Mouse (Mus musculus): ENCODE results near the gene Klhdc7b. TPM values are rescaled to one million over a fixed set of nuclear protein-coding genes. Genes with fewer than 3 reads are reported as not detected.
A peak's percentile ranks its signal among the peaks of the same experiment; 100 is the strongest.

The Klhdc7b gene
- polyA plus RNA-seq, 1 experiment from 2014 or later, result not detected

DNA sequence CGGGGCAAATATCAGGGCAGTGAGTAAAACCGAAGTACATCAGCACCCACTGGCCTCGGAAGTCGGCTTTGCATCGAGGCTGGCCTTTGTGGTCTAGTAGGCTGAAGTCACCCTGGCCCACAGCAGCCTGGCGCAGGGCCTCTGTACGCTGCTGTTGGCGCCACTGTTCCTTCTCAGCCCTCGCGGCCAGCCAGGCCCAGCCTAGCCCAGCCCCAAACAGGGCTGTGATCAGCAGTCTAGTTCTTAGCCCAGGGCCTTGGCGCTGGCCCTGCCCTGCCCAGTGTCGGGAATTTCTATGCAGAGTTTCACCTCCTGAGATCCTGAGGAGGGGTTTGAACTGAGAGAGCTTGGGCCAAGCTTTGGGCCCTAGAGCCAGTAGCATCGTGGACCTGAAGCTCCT lies 12.6 kb upstream of the Klhdc7b start:
- peaks cover 4% of the 10 kb centered on the region; the same call in 1 of the 2 replicates for H3K4me1 ChIP-seq (replicated peaks; ENCODE audit: control insufficient read depth, insufficient read depth, low read length)
- H3K27me3 ChIP-seq (ENCODE audit: control insufficient read depth, insufficient read depth, low read length), result peaks cover 6% of the 10 kb centered on the region
- no peak for DNase-seq (ENCODE audit: low spot score)
- no peak overlapping the region for H3K9ac ChIP-seq (ENCODE audit: low read depth, low read length)
- H3K4me3 ChIP-seq (ENCODE audit: low read depth, low read length), result no peak overlapping the region
- WGBS, result 94% methylated on average over 13 of the region's 13 CpGs
- H3K27ac ChIP-seq (ENCODE audit: low read depth, low read length), result no peak overlapping the region
- no peak overlapping the region for H3K4me2 ChIP-seq (replicated peaks; ENCODE audit: low read depth, low read length)
- no peaks in the 10 kb centered on the region for H3K9me3 ChIP-seq (ENCODE audit: control insufficient read depth, low read length)
- H3K36me3 ChIP-seq (ENCODE audit: control insufficient read depth, insufficient read depth, low read length), result peaks cover 15% of the 10 kb centered on the region; the same call in 1 of the 2 replicates
- no peak for ATAC-seq (ENCODE audit: low FRiP score)

- H3K27me3 ChIP-seq (ENCODE audit: control insufficient read depth, insufficient read depth, low read length), result peaks cover 10% of the 10 kb centered on the region
- H3K4me2 ChIP-seq (replicated peaks; ENCODE audit: low read depth, low read length), result no peak overlapping the region; the same call in 1 of the 2 replicates
- WGBS, result 86% methylated on average over 7 of the region's 7 CpGs
- no peak overlapping the region for H3K27ac ChIP-seq (ENCODE audit: low read depth, low read length)
- peaks cover 15% of the 10 kb centered on the region; the same call in 1 of the 2 replicates for H3K36me3 ChIP-seq (ENCODE audit: control insufficient read depth, insufficient read depth, low read length)
- DNase-seq (ENCODE audit: low spot score), result no peak
- H3K9ac ChIP-seq (ENCODE audit: low read depth, low read length), result peak overlapping the region; percentile 88; the same call in 1 of the 2 replicates
- no peak for ATAC-seq (ENCODE audit: low FRiP score)
- H3K4me3 ChIP-seq (ENCODE audit: low read depth, low read length), result peak overlapping the region; percentile 65; the same call in 1 of the 2 replicates
- H3K9me3 ChIP-seq (ENCODE audit: control insufficient read depth, low read length), result no peaks in the 10 kb centered on the region
- peaks cover 4% of the 10 kb centered on the region; the same call in 1 of the 2 replicates for H3K4me1 ChIP-seq (replicated peaks; ENCODE audit: control insufficient read depth, insufficient read depth, low read length)
These were observed 12.2 kb upstream of the Klhdc7b start for GRCm38 (mm10) chr15:89372536-89372935.

- Histone ChIP-seq H3K27ac (ENCODE audit: low read depth, low read length) (peak overlapping the region; percentile 89), H3K36me3 (ENCODE audit: control insufficient read depth, insufficient read depth, low read length) (peaks cover 11% of the 10 kb centered on the region; the same call in 1 of the 2 replicates), H3K9ac (ENCODE audit: low read depth, low read length) (peak overlapping the region; percentile 88), H3K4me3 (ENCODE audit: low read depth, low read length) (peak overlapping the region; percentile 65), H3K27me3 (ENCODE audit: control insufficient read depth, insufficient read depth, low read length) (peaks cover 17% of the 10 kb centered on the region), H3K4me1 (replicated peaks; ENCODE audit: control insufficient read depth, insufficient read depth, low read length) (peaks cover 4% of the 10 kb centered on the region; the same call in 1 of the 2 replicates), H3K9me3 (ENCODE audit: control insufficient read depth, low read length) (no peaks in the 10 kb centered on the region), H3K4me2 (replicated peaks; ENCODE audit: low read depth, low read length) (peak overlapping the region; percentile 88)
- ATAC-seq (ENCODE audit: low FRiP score), result peak; percentile 81
- 3% methylated on average over 35 of the region's 35 CpGs for WGBS
- DNase-seq (ENCODE audit: low spot score), result peak; percentile 85
These were observed 11.5 kb upstream of the Klhdc7b start for GRCm38 (mm10) chr15:89373027-89373761.

DNA sequence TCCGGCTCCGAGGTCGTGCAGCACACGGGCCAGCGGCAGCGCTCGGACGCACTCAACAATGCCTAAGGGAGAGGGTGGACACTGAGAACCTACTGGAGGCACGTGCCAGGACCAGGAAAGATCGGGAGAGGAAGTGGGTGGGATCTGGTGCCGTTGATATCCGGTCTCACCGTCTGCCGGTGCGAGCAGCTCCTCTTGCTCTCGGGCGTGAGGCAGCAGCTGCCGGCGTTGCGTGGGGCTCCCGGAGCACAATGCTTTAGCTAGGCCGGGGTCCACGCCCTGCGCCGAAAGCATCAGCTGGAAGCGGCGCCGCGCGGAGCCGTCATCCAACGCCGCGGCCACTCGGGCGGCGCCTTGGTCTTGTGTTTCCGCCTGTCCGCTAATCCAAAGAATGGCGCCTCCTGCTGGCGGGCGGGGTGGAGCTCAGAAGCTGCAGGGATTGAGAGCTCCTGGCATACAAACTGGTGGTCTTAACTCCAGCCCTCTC lies 10.9 kb upstream of the Klhdc7b start, which contains the start of gene Sco2:
Gene Sco2, minus strand, starts transcription at position 85 of the 487 bp plus-strand sequence.
- Histone ChIP-seq H3K9ac (ENCODE audit: low read depth, low read length) (peak within 1 kb of the TSS; percentile 88), H3K9me3 (ENCODE audit: control insufficient read depth, low read length) (no peaks in the 10 kb centered on the region), H3K4me2 (replicated peaks; ENCODE audit: low read depth, low read length) (peak within 1 kb of the TSS; percentile 88), H3K27me3 (ENCODE audit: control insufficient read depth, insufficient read depth, low read length) (peaks cover 23% of the 10 kb centered on the region), H3K27ac (ENCODE audit: low read depth, low read length) (peak within 1 kb of the TSS; percentile 89), H3K4me3 (ENCODE audit: low read depth, low read length) (peak within 1 kb of the TSS; percentile 65), H3K36me3 (ENCODE audit: control insufficient read depth, insufficient read depth, low read length) (peaks cover 8% of the 10 kb centered on the region; the same call in 1 of the 2 replicates), H3K4me1 (replicated peaks; ENCODE audit: control insufficient read depth, insufficient read depth, low read length) (peaks cover 4% of the 10 kb centered on the region; the same call in 1 of the 2 replicates)
- peak; percentile 82 for ATAC-seq (ENCODE audit: low FRiP score)
- under 1% methylated on average over 42 of the region's 42 CpGs for WGBS
- peak; percentile 98 for DNase-seq (ENCODE audit: low spot score)

DNA sequence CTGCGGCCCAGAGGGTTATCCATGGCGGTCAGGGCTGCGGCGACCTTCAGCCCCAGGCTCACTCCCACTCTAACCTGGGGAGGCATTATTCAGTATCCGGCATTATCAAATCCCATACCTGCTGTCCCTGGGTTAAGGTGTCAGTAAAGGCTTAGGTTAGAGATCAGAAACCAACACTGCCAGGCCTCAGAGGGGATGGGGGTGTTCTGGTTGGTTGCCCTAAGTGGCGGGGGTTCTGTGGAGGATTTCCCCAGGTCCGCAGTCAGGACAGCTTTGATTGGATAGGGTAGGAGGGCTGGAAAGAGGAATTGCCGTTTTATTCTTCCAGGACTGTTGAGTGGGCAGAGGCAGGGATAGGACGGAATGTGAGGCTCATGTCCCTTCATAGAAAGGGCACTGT lies 10.4 kb upstream of the Klhdc7b start:
- H3K9ac ChIP-seq (ENCODE audit: low read depth, low read length), result peak overlapping the region; percentile 88
- 0 out of 2 replicates have a peak overlapping the region, but pooled peaks have one; percentile 89 for H3K27ac ChIP-seq (ENCODE audit: low read depth, low read length)
- H3K36me3 ChIP-seq (ENCODE audit: control insufficient read depth, insufficient read depth, low read length), result peaks cover 8% of the 10 kb centered on the region; the same call in 1 of the 2 replicates
- peaks cover 4% of the 10 kb centered on the region for H3K4me1 ChIP-seq (replicated peaks; ENCODE audit: control insufficient read depth, insufficient read depth, low read length)
- DNase-seq (ENCODE audit: low spot score) (no peak), ATAC-seq (ENCODE audit: low FRiP score) (no peak)
- H3K4me3 ChIP-seq (ENCODE audit: low read depth, low read length), result peak overlapping the region; percentile 65
- no peaks in the 10 kb centered on the region for H3K9me3 ChIP-seq (ENCODE audit: control insufficient read depth, low read length)
- peaks cover 29% of the 10 kb centered on the region for H3K27me3 ChIP-seq (ENCODE audit: control insufficient read depth, insufficient read depth, low read length)
- 61% methylated on average over 9 of the region's 9 CpGs for WGBS
- H3K4me2 ChIP-seq (replicated peaks; ENCODE audit: low read depth, low read length), result peak overlapping the region; percentile 88

DNA sequence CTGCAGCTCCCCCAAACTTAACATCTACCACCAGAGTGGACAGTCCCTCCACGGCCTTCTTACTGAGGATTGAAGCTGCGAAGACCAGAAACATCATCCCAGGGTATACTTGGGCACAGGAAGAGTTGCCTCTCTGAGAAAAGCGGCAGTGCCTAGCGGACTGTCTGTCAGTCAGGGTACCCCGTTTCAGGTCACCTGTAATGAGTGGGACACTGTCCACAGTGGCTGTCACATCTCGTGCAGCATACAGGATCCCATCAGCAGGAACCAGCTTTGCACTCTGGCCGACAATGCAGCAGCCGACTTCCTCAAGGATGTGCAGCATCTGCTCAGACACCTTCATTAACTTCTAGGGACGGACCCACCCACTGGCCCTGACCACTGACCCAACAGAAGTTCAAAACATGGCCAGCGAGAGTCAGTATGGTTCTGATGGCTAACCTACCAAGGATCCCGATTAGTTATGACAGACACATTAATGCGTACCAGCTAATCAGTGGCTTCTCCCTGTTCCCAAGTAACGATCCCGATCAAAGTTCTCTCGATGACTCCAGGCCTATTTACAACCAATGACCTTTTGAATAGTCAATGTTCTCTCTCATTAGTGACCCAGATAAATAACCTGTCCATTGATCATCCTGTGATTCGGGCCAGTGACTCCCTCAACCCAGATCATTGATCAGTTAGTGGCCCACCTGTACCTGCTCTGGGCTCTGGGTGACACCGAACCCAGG lies 9.7 kb upstream of the Klhdc7b start:
- DNase-seq (ENCODE audit: low spot score) (no peak), ATAC-seq (ENCODE audit: low FRiP score) (no peak)
- Histone ChIP-seq H3K4me1 (replicated peaks; ENCODE audit: control insufficient read depth, insufficient read depth, low read length) (peaks cover 4% of the 10 kb centered on the region), H3K4me2 (replicated peaks; ENCODE audit: low read depth, low read length) (no peak overlapping the region), H3K4me3 (ENCODE audit: low read depth, low read length) (no peak overlapping the region), H3K9ac (ENCODE audit: low read depth, low read length) (no peak overlapping the region; the same call in 1 of the 2 replicates), H3K27ac (ENCODE audit: low read depth, low read length) (no peak overlapping the region), H3K27me3 (ENCODE audit: control insufficient read depth, insufficient read depth, low read length) (peaks cover 32% of the 10 kb centered on the region), H3K36me3 (ENCODE audit: control insufficient read depth, insufficient read depth, low read length) (peaks cover 7% of the 10 kb centered on the region; the same call in 1 of the 2 replicates), H3K9me3 (ENCODE audit: control insufficient read depth, low read length) (no peaks in the 10 kb centered on the region)
- WGBS, result 89% methylated on average over 17 of the region's 17 CpGs

- DNase-seq (ENCODE audit: low spot score) (no peak), ATAC-seq (ENCODE audit: low FRiP score) (no peak)
- H3K4me1 ChIP-seq (replicated peaks; ENCODE audit: control insufficient read depth, insufficient read depth, low read length), result peaks cover 4% of the 10 kb centered on the region
- H3K4me3 ChIP-seq (ENCODE audit: low read depth, low read length), result no peak overlapping the region
- WGBS, result 87% methylated on average over 7 of the region's 7 CpGs
- no peak overlapping the region for H3K4me2 ChIP-seq (replicated peaks; ENCODE audit: low read depth, low read length)
- no peak overlapping the region for H3K9ac ChIP-seq (ENCODE audit: low read depth, low read length)
- no peak overlapping the region for H3K27ac ChIP-seq (ENCODE audit: low read depth, low read length)
- H3K9me3 ChIP-seq (ENCODE audit: control insufficient read depth, low read length), result no peaks in the 10 kb centered on the region
- peaks cover 32% of the 10 kb centered on the region for H3K27me3 ChIP-seq (ENCODE audit: control insufficient read depth, insufficient read depth, low read length)
- peaks cover 5% of the 10 kb centered on the region; the same call in 1 of the 2 replicates for H3K36me3 ChIP-seq (ENCODE audit: control insufficient read depth, insufficient read depth, low read length)
These were observed 8.7 kb upstream of the Klhdc7b start for GRCm38 (mm10) chr15:89376040-89376439.

DNA sequence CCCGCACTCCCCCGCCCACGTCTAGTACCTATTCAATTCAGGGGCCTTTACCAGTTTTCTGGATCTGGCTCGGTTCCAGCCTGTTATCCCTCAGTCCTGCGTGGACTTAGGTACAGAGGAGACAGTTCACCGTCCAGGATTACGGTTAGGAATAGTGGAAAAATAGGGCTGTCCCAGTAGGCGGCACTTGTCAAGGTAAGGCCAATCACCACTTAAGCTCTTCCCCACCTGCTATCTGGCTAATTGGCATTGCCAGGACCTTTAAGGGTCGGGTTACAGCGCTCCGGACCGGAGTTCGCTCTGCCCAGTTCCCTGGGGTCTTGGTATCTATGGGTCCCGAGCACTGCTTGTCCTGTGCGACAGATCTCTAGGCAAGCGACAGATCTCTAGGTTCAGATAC lies 7.8 kb upstream of the Klhdc7b start, which contains the start of gene Tymp:
Gene Tymp, minus strand, starts transcription at position 83 of the 400 bp plus-strand sequence.
- H3K4me3 ChIP-seq (ENCODE audit: low read depth, low read length), result no peak within 1 kb of the TSS
- H3K27ac ChIP-seq (ENCODE audit: low read depth, low read length), result no peak within 1 kb of the TSS
- 18% methylated on average over 16 of the region's 16 CpGs for WGBS
- DNase-seq (ENCODE audit: low spot score) (no peak), ATAC-seq (ENCODE audit: low FRiP score) (no peak)
- H3K27me3 ChIP-seq (ENCODE audit: control insufficient read depth, insufficient read depth, low read length), result peaks cover 32% of the 10 kb centered on the region
- peaks cover 4% of the 10 kb centered on the region for H3K4me1 ChIP-seq (replicated peaks; ENCODE audit: control insufficient read depth, insufficient read depth, low read length)
- H3K9ac ChIP-seq (ENCODE audit: low read depth, low read length), result no peak within 1 kb of the TSS
- H3K9me3 ChIP-seq (ENCODE audit: control insufficient read depth, low read length), result no peaks in the 10 kb centered on the region
- H3K36me3 ChIP-seq (ENCODE audit: control insufficient read depth, insufficient read depth, low read length), result no peaks in the 10 kb centered on the region
- no peak within 1 kb of the TSS for H3K4me2 ChIP-seq (replicated peaks; ENCODE audit: low read depth, low read length)
